Mouse (Mus musculus): ENCODE data around the gene Stpg3.

DNA sequence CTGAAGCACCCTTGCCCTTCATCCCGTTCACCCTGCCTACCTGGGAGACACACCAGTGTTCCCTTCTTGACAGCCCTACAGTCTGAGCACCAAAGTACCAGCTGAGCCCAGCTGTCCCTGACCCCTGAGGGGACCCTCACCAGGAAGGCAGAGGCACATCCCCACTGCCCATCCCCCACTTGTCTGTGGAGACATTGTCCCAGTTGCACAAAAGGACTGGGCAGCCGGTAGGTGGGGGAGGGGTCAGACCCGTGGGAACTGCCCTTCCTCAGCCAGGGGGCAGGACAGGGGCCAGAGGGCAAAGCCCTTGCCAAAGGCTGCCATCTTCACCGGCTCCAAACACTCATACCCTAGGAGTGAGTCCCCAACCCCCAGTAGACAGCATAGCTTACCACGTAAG, 44.7 kb downstream of the Stpg3 start:
- TF ChIP-seq CTCF (IDR thresholded peaks at IDR 0.05; ENCODE audit: extremely low read depth, insufficient read depth, low read length) (no peak), POLR2A (IDR thresholded peaks at IDR 0.05; ENCODE audit: extremely low read depth, insufficient read depth, low read length) (no peak)

Data from cortical plate, adult 2 months (tissue).